Mouse (Mus musculus) E14TG2a.4 (cell line): ENCODE measurements around the gene Themis2.

Experiments
- CTCF ChIP-seq: conservative IDR thresholded peaks from 2 replicates; pipeline ENCODE4 v1.5.1; 2014; ENCODE audit warnings: low read length
- NANOG ChIP-seq: IDR thresholded peaks from 2 replicates; pipeline ENCODE4 v1.6.1; 2014; ENCODE audit warnings: borderline replicate concordance, low read length, mixed read lengths
- POU5F1 ChIP-seq: IDR thresholded peaks from 2 replicates; pipeline ENCODE4 v1.6.1; 2014; ENCODE audit warnings: low read length, borderline replicate concordance

DNA sequence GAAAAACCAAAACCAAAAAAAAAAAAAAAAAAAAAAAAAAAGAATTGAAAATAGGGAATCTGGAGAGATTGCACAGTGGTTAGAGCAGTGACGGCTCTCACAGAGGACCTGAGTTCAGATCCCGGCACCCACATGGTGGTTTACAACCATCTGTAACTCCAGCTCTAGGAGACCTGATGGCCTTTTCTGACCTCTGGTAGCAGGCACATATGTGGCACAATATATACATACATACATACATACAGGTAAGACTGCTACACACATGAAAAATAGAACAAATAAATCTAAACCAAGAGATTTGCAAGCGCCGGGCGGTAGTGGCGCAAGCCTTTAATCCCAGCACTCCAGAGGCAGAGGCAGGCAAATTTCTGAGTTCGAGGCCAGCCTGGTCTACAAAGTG is 7.7 kb upstream of the Themis2 start:
- TF ChIP-seq CTCF = no peak
- TF ChIP-seq NANOG = no peak
- no peak for TF ChIP-seq POU5F1
